ENCODE assay signal across 12 mouse cellular contexts in the genomic region with DNA sequence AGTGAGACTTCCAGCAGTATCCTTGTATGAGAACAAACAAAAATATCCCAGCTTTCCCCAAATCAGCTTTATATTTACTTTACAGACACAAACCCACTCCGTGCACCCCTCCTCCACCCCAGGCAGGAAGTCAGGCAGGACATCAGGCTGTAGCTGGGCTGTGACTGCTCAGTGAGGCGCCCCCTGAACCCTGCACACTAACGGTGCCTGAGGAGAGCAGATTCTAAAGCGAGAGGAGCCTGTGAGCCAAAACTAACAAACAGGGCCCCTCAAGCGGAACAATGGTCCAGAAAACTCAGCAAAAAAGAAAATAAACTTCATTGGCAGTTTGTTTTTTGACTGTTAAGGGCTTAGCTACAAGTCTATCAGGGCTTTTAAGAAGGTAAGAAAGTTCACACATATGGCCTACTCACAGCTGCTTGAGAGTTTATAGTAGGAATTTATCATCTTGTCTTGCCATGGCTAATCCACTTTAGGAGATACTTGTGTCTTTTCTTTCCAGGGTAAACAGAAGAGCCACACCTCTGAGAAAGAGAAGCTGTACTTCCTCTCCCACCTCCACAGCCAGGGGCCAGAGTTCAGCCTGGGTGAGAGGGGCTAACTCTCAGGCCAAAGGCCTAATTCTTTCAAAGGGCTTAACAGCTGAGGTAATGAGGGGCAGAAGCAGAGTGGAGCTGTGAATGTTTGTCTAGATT.
DNase-seq lines count a peak whose midpoint lies in the region; ATAC-seq lines count a peak whose summit lies in the region.
"Had no signal": no experiment of that assay in that cellular context is flagged by ENCODE, and none has a peak within 500 bp of the region (broad histone marks: within the 10 kb centered on the region; RNA-seq: fewer than 3 reads in every experiment).

No protein-coding gene starts in this region.

- H3K9me3 ChIP-seq in hindbrain, embryonic 11.5 days (ENCODE audit: control insufficient read depth, low read length), result no peaks in the 10 kb centered on the region
- H3K9me3 ChIP-seq in hindbrain, embryonic 16.5 days (ENCODE audit: control insufficient read depth, low read length), result no peaks in the 10 kb centered on the region
- H3K9me3 ChIP-seq in heart, embryonic 14.5 days (ENCODE audit: control insufficient read depth, low read length), result no peaks in the 10 kb centered on the region

- no peaks in the 10 kb centered on the region for H3K27me3 ChIP-seq in hindbrain, embryonic 11.5 days (ENCODE audit: control insufficient read depth, insufficient read depth, low read length)
- H3K27me3 ChIP-seq in hindbrain, embryonic 16.5 days (replicated peaks; ENCODE audit: control insufficient read depth, insufficient read depth, low read length), result no peaks in the 10 kb centered on the region
- no peaks in the 10 kb centered on the region for H3K27me3 ChIP-seq in heart, embryonic 14.5 days (ENCODE audit: control insufficient read depth, insufficient read depth, low read length)
- H3K27me3 ChIP-seq: CH12.LX had no signal

- no peak overlapping the region for H3K4me2 ChIP-seq in hindbrain, embryonic 11.5 days (replicated peaks; ENCODE audit: low read depth, low read length)
- H3K4me2 ChIP-seq in hindbrain, embryonic 16.5 days (ENCODE audit: low read length), result no peak overlapping the region
- H3K4me2 ChIP-seq in heart, embryonic 14.5 days (ENCODE audit: low read length), result no peak overlapping the region

- no peak overlapping the region for H3K4me3 ChIP-seq in hindbrain, embryonic 11.5 days (ENCODE audit: low read depth, low read length)
- no peak overlapping the region for H3K4me3 ChIP-seq in hindbrain, embryonic 16.5 days (ENCODE audit: low read length)
- H3K4me3 ChIP-seq in heart, embryonic 14.5 days (ENCODE audit: control insufficient read depth in 1 of 2, insufficient read depth in 1 of 2, low read depth in 1 of 2, low read length in 2 of 2), result no peak overlapping the region
- H3K4me3 ChIP-seq: left cerebral cortex, adult 2 months had no signal

- DNase-seq in hindbrain, embryonic 11.5 days (ENCODE audit: low spot score), result peak; percentile 13
- peak; percentile 50 for DNase-seq in NIH3T3 (ENCODE audit: low read depth)
- peak; percentile 56 for DNase-seq in kidney, postnatal 14 days
- no peak for DNase-seq in frontal cortex, postnatal 14 days (ENCODE audit: low spot score in 2 of 2)
- no peak for DNase-seq in urinary bladder, adult 18-20 months (ENCODE audit: low spot score in 2 of 2)
- DNase-seq: gastrocnemius, postnatal 36 days; spleen, adult 18-20 months had no signal

- H3K9ac ChIP-seq in hindbrain, embryonic 11.5 days (ENCODE audit: low read depth, low read length), result no peak overlapping the region
- H3K9ac ChIP-seq in hindbrain, embryonic 16.5 days (ENCODE audit: low read depth, low read length), result no peak overlapping the region
- H3K9ac ChIP-seq in heart, embryonic 14.5 days (ENCODE audit: low read length), result no peak overlapping the region

- no peaks in the 10 kb centered on the region for H3K36me3 ChIP-seq in hindbrain, embryonic 11.5 days (ENCODE audit: control insufficient read depth, insufficient read depth, low read length)
- no peaks in the 10 kb centered on the region for H3K36me3 ChIP-seq in hindbrain, embryonic 16.5 days (ENCODE audit: control insufficient read depth, insufficient read depth, low read length)
- no peaks in the 10 kb centered on the region for H3K36me3 ChIP-seq in heart, embryonic 14.5 days (ENCODE audit: control insufficient read depth, insufficient read depth, low read length)

- 17% methylated on average over 5 of the region's 5 CpGs for WGBS in hindbrain, embryonic 11.5 days
- 16% methylated on average over 5 of the region's 5 CpGs for WGBS in hindbrain, embryonic 16.5 days
- 39% methylated on average over 5 of the region's 5 CpGs for WGBS in heart, embryonic 14.5 days

- peak; percentile 66; the same call in 1 of the 2 replicates for ATAC-seq in hindbrain, embryonic 11.5 days (ENCODE audit: low FRiP score)
- ATAC-seq in hindbrain, embryonic 16.5 days, result no peak
- ATAC-seq in heart, embryonic 14.5 days (ENCODE audit: insufficient number of reproducible peaks, insufficient read depth, low FRiP score, low read depth), result peak; percentile 85
- no peak for ATAC-seq in megakaryocyte, adult 5-6 weeks (ENCODE audit: poor library complexity, severe bottlenecking)

- H3K4me1 ChIP-seq in hindbrain, embryonic 11.5 days (replicated peaks; ENCODE audit: control insufficient read depth, insufficient read depth, low read length), result no peaks in the 10 kb centered on the region; the same call in 1 of the 2 replicates
- H3K4me1 ChIP-seq in hindbrain, embryonic 16.5 days (ENCODE audit: control insufficient read depth, insufficient read depth, low read depth, low read length), result no peaks in the 10 kb centered on the region
- no peaks in the 10 kb centered on the region; a peak in 1 of 4 replicates for H3K4me1 ChIP-seq in heart, embryonic 14.5 days (ENCODE audit: control insufficient read depth in 2 of 2, insufficient read depth in 2 of 2, low read length in 2 of 2)

- no peak overlapping the region for H3K27ac ChIP-seq in hindbrain, embryonic 11.5 days (ENCODE audit: low read depth, low read length)
- H3K27ac ChIP-seq in hindbrain, embryonic 16.5 days (ENCODE audit: low read depth, low read length), result no peak overlapping the region
- peak overlapping the region; percentile 32 to 58; a peak in 3 of 4 replicates for H3K27ac ChIP-seq in heart, embryonic 14.5 days (replicated peaks in 1 of 2; ENCODE audit: control insufficient read depth in 1 of 2, insufficient read depth in 1 of 2, low read depth in 2 of 2, low read length in 2 of 2)
- H3K27ac ChIP-seq: left cerebral cortex, adult 2 months had no signal

Comparison
In these comparisons a context has a peak if more than half of its experiments do, and no peak if none do; other contexts are left out.
1. ATAC-seq: peak in hindbrain, embryonic 11.5 days (single experiment) and heart, embryonic 14.5 days (single experiment); none in hindbrain, embryonic 16.5 days (single experiment) and megakaryocyte, adult 5-6 weeks (single experiment).
2. DNase-seq: peak in hindbrain, embryonic 11.5 days (single experiment), NIH3T3 (single experiment) and kidney, postnatal 14 days (single experiment); none in frontal cortex, postnatal 14 days (0 of 2) and urinary bladder, adult 18-20 months (0 of 2).
3. H3K27ac ChIP-seq: peak in heart, embryonic 14.5 days (2 of 2); none in hindbrain, embryonic 11.5 days (single experiment) and hindbrain, embryonic 16.5 days (single experiment).